Mouse (Mus musculus) fibroblast of lung, adult 2 months (primary cell): ENCODE results near the gene Nt5c1b.
A peak's percentile ranks its signal among the peaks of the same experiment; 100 is the strongest.

ENCODE experiments used
- DNase-seq: peaks from one replicate; pipeline ENCODE4 v3.0.0-alpha.2; 2011; ENCODE audit warnings: low read depth

The Nt5c1b gene

DNA sequence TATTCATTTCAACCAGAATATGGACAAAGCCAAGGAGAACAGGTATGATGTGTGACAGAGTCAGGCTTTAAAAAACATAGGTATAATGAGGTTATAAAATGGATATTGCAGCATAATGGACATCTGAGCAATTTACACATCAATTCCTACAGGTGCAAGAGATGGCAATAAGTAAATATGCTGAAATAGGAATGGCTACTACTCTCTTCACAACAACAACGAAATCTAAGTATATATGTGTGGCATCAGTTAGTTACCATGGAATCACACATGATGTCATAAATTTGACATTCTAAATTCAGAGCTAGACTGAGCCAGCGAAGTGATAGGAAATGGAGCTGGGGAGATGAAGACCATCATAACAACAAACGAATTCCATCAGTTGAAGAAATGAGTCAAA, at the start of gene Nt5c1b:
Gene Nt5c1b, plus strand, starts transcription at position 301 of the 400 bp plus-strand sequence.
- DNase-seq, result no peak

DNA sequence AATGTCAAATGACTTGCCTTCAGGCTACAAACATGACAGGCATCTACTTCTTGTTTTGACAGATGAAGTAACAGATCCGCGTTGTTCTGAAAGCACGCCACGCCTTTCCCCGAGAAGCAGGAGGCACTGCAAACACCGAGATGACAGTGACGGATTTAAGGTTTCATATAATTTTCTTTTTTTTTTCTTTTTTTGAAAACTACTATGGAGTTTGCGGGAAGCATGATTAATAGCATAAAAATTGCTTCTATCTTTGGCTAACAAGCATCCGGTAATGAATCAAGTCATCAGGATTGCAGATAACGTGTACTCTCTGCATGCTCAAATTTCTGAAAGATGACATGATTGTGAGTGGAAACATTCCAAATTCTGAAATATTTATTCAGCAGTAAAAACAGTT, 42.1 kb upstream of the Nt5c1b start:
- DNase-seq, result peak; percentile 2

GRCm38 (mm10) chr12:10329460-10329859, 40.3 kb upstream of the Nt5c1b start:
- DNase-seq, result peak; percentile 25

GRCm38 (mm10) chr12:10340604-10341003, 29.2 kb upstream of the Nt5c1b start:
- DNase-seq, result no peak

- no peak for DNase-seq
These were observed 19.1 kb upstream of the Nt5c1b start for GRCm38 (mm10) chr12:10350706-10351105.

- DNase-seq, result peak; percentile 10
These were observed 12.0 kb upstream of the Nt5c1b start for GRCm38 (mm10) chr12:10357756-10358155.

DNA sequence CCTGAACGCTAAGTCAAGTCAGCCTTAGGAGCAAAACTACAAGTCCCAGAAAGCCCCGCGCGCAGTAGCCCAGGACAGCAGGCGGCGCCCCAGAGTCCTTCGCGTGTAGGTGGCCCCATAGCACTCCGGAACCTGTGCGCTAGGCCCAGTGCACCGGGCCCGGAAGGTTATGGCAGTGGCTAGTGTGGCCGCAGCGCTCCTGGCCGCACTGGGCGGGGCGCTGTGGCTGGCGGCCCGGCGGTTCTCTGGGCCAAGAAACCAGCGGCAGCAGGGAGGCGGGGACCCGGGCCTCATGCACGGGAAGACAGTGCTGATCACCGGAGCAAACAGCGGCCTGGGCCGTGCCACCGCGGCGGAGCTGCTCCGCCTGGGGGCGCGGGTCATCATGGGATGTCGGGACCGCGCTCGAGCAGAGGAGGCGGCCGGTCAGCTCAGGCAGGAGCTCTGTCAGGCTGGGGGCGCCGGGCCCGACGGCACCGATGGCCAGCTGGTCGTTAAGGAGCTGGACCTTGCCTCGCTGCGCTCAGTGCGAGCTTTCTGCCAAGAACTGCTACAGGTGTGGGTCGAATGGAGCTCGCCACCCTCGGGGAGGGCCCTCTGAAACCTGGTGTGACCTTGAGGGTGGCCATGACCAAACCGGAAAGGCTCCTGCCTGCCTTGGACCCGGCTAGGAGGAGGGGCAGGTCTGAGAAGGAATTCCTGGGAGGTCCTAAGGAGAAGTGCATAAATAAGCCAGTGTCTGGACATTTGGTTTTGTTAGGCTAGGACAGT, 21.1 kb downstream of the Nt5c1b start, which contains the start of gene Rdh14:
Gene Rdh14, plus strand, starts transcription at position 102 of the 771 bp plus-strand sequence.
- DNase-seq, result peak; percentile 85

GRCm38 (mm10) chr12:10400788-10401187, 31.0 kb downstream of the Nt5c1b start:
- no peak for DNase-seq

DNA sequence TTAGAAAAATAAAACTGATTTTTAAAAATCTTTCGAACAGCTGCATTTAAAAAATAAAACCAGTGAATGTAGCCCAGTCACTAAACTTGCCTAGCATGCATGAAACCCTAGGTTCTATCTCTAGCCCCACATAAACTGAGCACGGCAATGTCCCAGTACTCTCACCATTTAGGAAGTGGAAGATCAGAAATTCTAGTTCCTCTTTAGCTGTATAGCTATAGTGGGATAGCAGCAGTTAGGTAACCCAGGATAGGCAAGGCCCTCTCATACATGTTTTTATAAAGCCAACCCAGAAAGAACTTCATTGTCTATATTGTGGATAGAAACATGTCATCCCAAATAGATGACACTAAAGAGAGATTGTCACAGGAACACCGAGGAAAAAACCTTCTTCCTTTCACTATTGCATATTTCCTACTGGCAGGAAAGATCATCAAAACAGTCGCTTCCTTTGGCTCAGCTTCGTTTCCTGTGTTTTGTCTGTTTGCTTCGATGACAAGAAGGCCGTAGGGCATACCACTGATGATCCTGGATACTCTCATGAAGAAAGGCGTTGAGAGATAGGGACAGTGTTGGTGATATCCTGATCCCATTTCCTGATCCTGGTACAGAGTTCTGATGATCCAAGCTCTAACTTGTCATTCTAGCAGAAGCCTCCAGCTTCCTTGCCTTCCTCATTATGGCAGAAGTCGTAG, 32.8 kb downstream of the Nt5c1b start:
- no peak for DNase-seq

GRCm38 (mm10) chr12:10410511-10411179, 40.9 kb downstream of the Nt5c1b start:
- peak; percentile 38 for DNase-seq

- peak; percentile 41 for DNase-seq
These were observed 41.7 kb downstream of the Nt5c1b start for GRCm38 (mm10) chr12:10411453-10411852.

DNA sequence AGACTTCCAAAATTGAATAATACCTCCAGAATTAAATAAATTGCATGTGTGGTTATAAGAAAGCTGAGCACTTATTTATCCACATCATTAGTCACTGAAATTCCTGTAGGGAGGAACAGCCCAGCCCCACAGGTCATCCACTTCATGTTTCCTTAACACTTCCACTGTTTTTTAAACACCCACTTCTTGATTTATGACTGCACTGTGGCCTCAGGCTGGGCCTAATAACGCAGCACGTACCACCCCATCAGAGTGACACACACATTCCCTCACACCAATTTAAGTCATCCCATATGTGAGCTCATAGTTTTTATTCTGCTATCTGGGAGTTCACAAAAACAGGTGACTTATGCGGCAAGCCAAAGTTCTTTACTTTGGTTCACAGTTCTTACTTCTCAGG, 52.6 kb downstream of the Nt5c1b start:
- no peak for DNase-seq

GRCm38 (mm10) chr12:10425982-10426863, 56.5 kb downstream of the Nt5c1b start:
- DNase-seq, result no peak

DNA sequence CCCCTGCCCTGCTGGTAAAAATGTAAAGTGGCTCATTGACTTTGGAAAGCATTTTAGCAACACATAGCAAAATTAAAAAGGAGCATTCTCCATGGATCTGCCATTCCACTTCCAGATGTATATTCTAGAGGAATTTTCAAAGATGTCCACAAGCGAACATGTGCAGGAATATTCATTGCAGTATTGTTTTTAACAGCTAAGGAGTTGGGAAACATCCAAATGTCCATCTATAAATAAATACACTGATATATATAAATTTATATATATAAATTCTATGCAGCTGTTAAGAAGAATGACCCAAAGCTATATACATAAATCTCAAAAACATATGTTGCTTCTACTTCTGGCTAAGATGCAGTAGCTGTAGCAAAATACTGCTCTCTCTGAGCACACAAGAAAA, 61.2 kb downstream of the Nt5c1b start:
- no peak for DNase-seq

- peak; percentile 62 for DNase-seq
These were observed 68.6 kb downstream of the Nt5c1b start for GRCm38 (mm10) chr12:10438054-10439001.
